Comparison of ENCODE assay signal across 12 mouse cellular contexts in genomic region chr2:163450668-163451295, GRCm38 (mm10). TPM values are rescaled to one million over a fixed set of nuclear protein-coding genes. Genes with fewer than 3 reads are reported as not detected.
DNase-seq lines count a peak whose midpoint lies in the region; ATAC-seq lines count a peak whose summit lies in the region.
"Had no signal": no experiment of that assay in that cellular context is flagged by ENCODE, and none has a peak within 500 bp of the region (broad histone marks: within the 10 kb centered on the region; RNA-seq: fewer than 3 reads in every experiment).

No protein-coding gene starts in this region.

- DNase-seq in hindbrain, embryonic 14.5 days (ENCODE audit: low spot score) = no peak
- no peak for DNase-seq in hindbrain, embryonic 10.5 days (ENCODE audit: low spot score)
- DNase-seq in NIH3T3 (ENCODE audit: low read depth) = peak; percentile 67
- peak; percentile 56 to 66 for DNase-seq in cerebellum, postnatal 14 days
- DNase-seq in left cerebral cortex, postnatal 4 days = peak; percentile 45
- no peak for DNase-seq in B cell, adult 2 months
- DNase-seq in adrenal gland, adult 18-20 months (ENCODE audit: low spot score in 2 of 2) = no peak
- DNase-seq: kidney, adult 18-20 months; lung, postnatal 36 days had no signal

- H3K9ac ChIP-seq in hindbrain, embryonic 14.5 days = no peak overlapping the region
- H3K9ac ChIP-seq: limb, embryonic 13.5 days had no signal

- H3K36me3 ChIP-seq in hindbrain, embryonic 14.5 days (replicated peaks; ENCODE audit: control insufficient read depth, insufficient read depth) = peaks cover 92% of the 10 kb centered on the region
- H3K36me3 ChIP-seq in hindbrain, embryonic 10.5 days = peaks cover 41% of the 10 kb centered on the region
- H3K36me3 ChIP-seq: limb, embryonic 13.5 days had no signal

- intact Hi-C loops in left cerebral cortex, postnatal 4 days (cut with DNase I) = no loop called here

- H3K4me3 ChIP-seq in hindbrain, embryonic 14.5 days (replicated peaks; ENCODE audit: low read length) = no peak overlapping the region
- H3K4me3 ChIP-seq in hindbrain, embryonic 10.5 days = no peak overlapping the region
- H3K4me3 ChIP-seq: limb, embryonic 13.5 days had no signal

- H3K27ac ChIP-seq in hindbrain, embryonic 14.5 days = no peak overlapping the region
- no peak overlapping the region for H3K27ac ChIP-seq in hindbrain, embryonic 10.5 days
- H3K27ac ChIP-seq: limb, embryonic 13.5 days had no signal

- no peaks in the 10 kb centered on the region for H3K27me3 ChIP-seq in hindbrain, embryonic 14.5 days (ENCODE audit: control insufficient read depth, insufficient read depth, low read length)
- no peaks in the 10 kb centered on the region for H3K27me3 ChIP-seq in hindbrain, embryonic 10.5 days (ENCODE audit: insufficient read depth, poor library complexity, severe bottlenecking)
- H3K27me3 ChIP-seq: limb, embryonic 13.5 days had no signal

- 74% methylated on average over 6 of the region's 6 CpGs for WGBS in hindbrain, embryonic 14.5 days
- WGBS in hindbrain, embryonic 10.5 days = 83% methylated on average over 6 of the region's 6 CpGs

- peak; percentile 37; the same call in 1 of the 2 replicates for ATAC-seq in hindbrain, embryonic 14.5 days (ENCODE audit: low FRiP score)

- H3K4me1 ChIP-seq in hindbrain, embryonic 14.5 days (replicated peaks; ENCODE audit: control insufficient read depth, insufficient read depth, low read length) = no peaks in the 10 kb centered on the region
- H3K4me1 ChIP-seq in hindbrain, embryonic 10.5 days (replicated peaks) = no peaks in the 10 kb centered on the region
- H3K4me1 ChIP-seq: limb, embryonic 13.5 days had no signal

- no peaks in the 10 kb centered on the region for H3K9me3 ChIP-seq in hindbrain, embryonic 14.5 days (ENCODE audit: control insufficient read depth, low read length)
- no peaks in the 10 kb centered on the region for H3K9me3 ChIP-seq in hindbrain, embryonic 10.5 days
- H3K9me3 ChIP-seq: limb, embryonic 13.5 days had no signal

- no peak overlapping the region for H3K4me2 ChIP-seq in hindbrain, embryonic 14.5 days (replicated peaks)
- H3K4me2 ChIP-seq: heart, embryonic 11.5 days; limb, embryonic 13.5 days had no signal

RNA-seq across cellular contexts. Expression of gene Gdap1l1, which starts 12.5 kb away (rescaled TPM):
- 121 and 137 TPM in 2 replicates for polyA plus RNA-seq in hindbrain, embryonic 14.5 days (2014; fragmentation: Nextera tagmentation; extraction: Ambion mirVana)
- 19.0 and 54.8 TPM in 2 replicates for polyA plus RNA-seq in hindbrain, embryonic 10.5 days (2016; fragmentation: Nextera tagmentation; extraction: Ambion mirVana)
- total RNA-seq in left cerebral cortex, postnatal 4 days (2021) = 10 to 100 TPM; 90.8 to 98.3 TPM
- total RNA-seq in adrenal gland, adult 18-20 months (2021) = 1 to 10 TPM; 3.3 TPM

RNA-seq across cellular contexts. Expression of gene Fitm2, which starts 21.6 kb away (rescaled TPM):
- polyA plus RNA-seq in hindbrain, embryonic 14.5 days (2014; fragmentation: Nextera tagmentation; extraction: Ambion mirVana) = 16.3 and 18.7 TPM in 2 replicates
- polyA plus RNA-seq in hindbrain, embryonic 10.5 days (2016; fragmentation: Nextera tagmentation; extraction: Ambion mirVana) = 10.4 and 10.8 TPM in 2 replicates
- total RNA-seq in left cerebral cortex, postnatal 4 days (2021) = 10 to 100 TPM; 15.3 TPM
- total RNA-seq in adrenal gland, adult 18-20 months (2021) = 100 to 1,000 TPM; 108 to 114 TPM

RNA-seq across cellular contexts. Expression of gene Oser1, which starts 26.3 kb away (rescaled TPM):
- 74.8 and 78.9 TPM in 2 replicates for polyA plus RNA-seq in hindbrain, embryonic 14.5 days (2014; fragmentation: Nextera tagmentation; extraction: Ambion mirVana)
- 89.2 and 93.3 TPM in 2 replicates for polyA plus RNA-seq in hindbrain, embryonic 10.5 days (2016; fragmentation: Nextera tagmentation; extraction: Ambion mirVana)
- 10 to 100 TPM; 23.3 to 23.7 TPM for total RNA-seq in left cerebral cortex, postnatal 4 days (2021)
- total RNA-seq in adrenal gland, adult 18-20 months (2021) = 10 to 100 TPM; 37.1 to 43.6 TPM

RNA-seq across cellular contexts. Expression of gene R3hdml, which starts 41.3 kb away (rescaled TPM):
- 0.26 and 0.29 TPM in 2 replicates for polyA plus RNA-seq in hindbrain, embryonic 14.5 days (2014; fragmentation: Nextera tagmentation; extraction: Ambion mirVana)
- not detected in 2 replicates for polyA plus RNA-seq in hindbrain, embryonic 10.5 days (2016; fragmentation: Nextera tagmentation; extraction: Ambion mirVana)
- total RNA-seq in left cerebral cortex, postnatal 4 days (2021) = under 1 TPM in 1 of 2 experiments, not detected in 1; 0.36 TPM
- total RNA-seq in adrenal gland, adult 18-20 months (2021) = not detected
- polyA plus RNA-seq: cortical plate, adult 2 months; heart, embryonic 11.5 days; limb, embryonic 13.5 days had no signal

RNA-seq across cellular contexts. Expression of gene Jph2, which starts 53.0 kb away (rescaled TPM):
- polyA plus RNA-seq in hindbrain, embryonic 14.5 days (2014; fragmentation: Nextera tagmentation; extraction: Ambion mirVana) = 0.27 and 0.37 TPM in 2 replicates
- polyA plus RNA-seq in hindbrain, embryonic 10.5 days (2016; fragmentation: Nextera tagmentation; extraction: Ambion mirVana) = 0.75 and 0.81 TPM in 2 replicates
- total RNA-seq in left cerebral cortex, postnatal 4 days (2021) = under 1 TPM; 0.54 to 0.74 TPM
- 1 to 10 TPM; 4.4 to 6.5 TPM for total RNA-seq in adrenal gland, adult 18-20 months (2021)

Comparison
In these comparisons a context has a peak if more than half of its experiments do, and no peak if none do; other contexts are left out.
1. DNase-seq: peak in NIH3T3 (single experiment), cerebellum, postnatal 14 days (2 of 2) and left cerebral cortex, postnatal 4 days (single experiment); none in hindbrain, embryonic 14.5 days (single experiment), hindbrain, embryonic 10.5 days (single experiment), B cell, adult 2 months (0 of 2) and adrenal gland, adult 18-20 months (0 of 2).
2. RNA of gene Gdap1l1, which starts 12.5 kb away (total RNA-seq): 90.8 to 98.3 TPM in left cerebral cortex, postnatal 4 days; 3.3 TPM in adrenal gland, adult 18-20 months; every median in the first group is over 10 times any median in the second.
3. RNA of gene Fitm2, which starts 21.6 kb away (total RNA-seq): 108 to 114 TPM in adrenal gland, adult 18-20 months; 15.3 TPM in left cerebral cortex, postnatal 4 days; every median in the first group is over 4 times any median in the second.